ENCODE assay signal across 8 mouse cellular contexts in genomic region chr6:115601322-115601714, GRCm38 (mm10). TPM values are rescaled to one million over a fixed set of nuclear protein-coding genes. Genes with fewer than 3 reads are reported as not detected.
DNase-seq lines count a peak whose midpoint lies in the region; ATAC-seq and TF ChIP-seq lines count a peak whose summit lies in the region.

No protein-coding gene starts in this region.

- peaks cover 10% of the 10 kb centered on the region for H3K4me1 ChIP-seq in kidney, embryonic 16.5 days (ENCODE audit: insufficient read depth, low read length)
- peaks cover 9% of the 10 kb centered on the region for H3K4me1 ChIP-seq in embryonic facial prominence, embryonic 14.5 days (ENCODE audit: control insufficient read depth, insufficient read depth, low read length)
- H3K4me1 ChIP-seq in intestine, postnatal 0 days (replicated peaks; ENCODE audit: control insufficient read depth, insufficient read depth, low read length), result no peaks in the 10 kb centered on the region
- H3K4me1 ChIP-seq in neural tube, embryonic 11.5 days (ENCODE audit: control insufficient read depth, insufficient read depth, low read length), result peaks cover 3% of the 10 kb centered on the region

- peak overlapping the region; percentile 96 for H3K4me3 ChIP-seq in kidney, embryonic 16.5 days (ENCODE audit: low read length)
- H3K4me3 ChIP-seq in embryonic facial prominence, embryonic 14.5 days (ENCODE audit: low read depth, low read length), result peak overlapping the region; percentile 80
- peak overlapping the region; percentile 86 for H3K4me3 ChIP-seq in intestine, postnatal 0 days (ENCODE audit: low read depth, low read length)
- H3K4me3 ChIP-seq in neural tube, embryonic 11.5 days (ENCODE audit: low read depth, low read length), result peak overlapping the region; percentile 89; the same call in 1 of the 2 replicates

- intact Hi-C loops in left cerebral cortex, postnatal 14 days (cut with DNase I), result loop anchor here (5.0 kb wide), 1 partner anchor 201 kb away; no protein-coding TSS in a partner anchor

- H3K27ac ChIP-seq in kidney, embryonic 16.5 days (ENCODE audit: low read length), result no peak overlapping the region
- H3K27ac ChIP-seq in embryonic facial prominence, embryonic 14.5 days (replicated peaks; ENCODE audit: low read depth, low read length), result no peak overlapping the region
- H3K27ac ChIP-seq in intestine, postnatal 0 days (ENCODE audit: low read depth, low read length), result no peak overlapping the region
- H3K27ac ChIP-seq in neural tube, embryonic 11.5 days (ENCODE audit: low read depth, low read length), result no peak overlapping the region

- ATAC-seq in kidney, embryonic 16.5 days (ENCODE audit: low FRiP score, low TSS enrichment), result no peak
- ATAC-seq in embryonic facial prominence, embryonic 14.5 days (ENCODE audit: low read depth), result no peak
- no peak for ATAC-seq in intestine, postnatal 0 days
- ATAC-seq in neural tube, embryonic 11.5 days (ENCODE audit: insufficient read depth, low FRiP score, low TSS enrichment), result peak; percentile 2; the same call in 1 of the 2 replicates

- peak; percentile 43; the same call in 1 of the 2 replicates for TF ChIP-seq CTCF in intestine, postnatal 0 days (IDR thresholded peaks at IDR 0.05; ENCODE audit: low read depth)

- 65% methylated on average over 4 of the region's 4 CpGs for WGBS in kidney, embryonic 16.5 days
- WGBS in embryonic facial prominence, embryonic 14.5 days, result 73% methylated on average over 4 of the region's 4 CpGs
- 64% methylated on average over 4 of the region's 4 CpGs for WGBS in intestine, postnatal 0 days
- 64% methylated on average over 4 of the region's 4 CpGs for WGBS in neural tube, embryonic 11.5 days

- H3K4me2 ChIP-seq in kidney, embryonic 16.5 days (replicated peaks; ENCODE audit: low read depth, low read length), result peak overlapping the region; percentile 37
- H3K4me2 ChIP-seq in embryonic facial prominence, embryonic 14.5 days (ENCODE audit: low read depth, low read length), result peak overlapping the region; percentile 54
- peak overlapping the region; percentile 67 for H3K4me2 ChIP-seq in intestine, postnatal 0 days (replicated peaks; ENCODE audit: low read depth)
- H3K4me2 ChIP-seq in neural tube, embryonic 11.5 days (ENCODE audit: low read depth), result peak overlapping the region; percentile 65

- no peaks in the 10 kb centered on the region for H3K9me3 ChIP-seq in kidney, embryonic 16.5 days (ENCODE audit: low read length)
- H3K9me3 ChIP-seq in embryonic facial prominence, embryonic 14.5 days (ENCODE audit: control insufficient read depth, low read length), result no peaks in the 10 kb centered on the region
- H3K9me3 ChIP-seq in intestine, postnatal 0 days (ENCODE audit: control insufficient read depth), result no peaks in the 10 kb centered on the region
- no peaks in the 10 kb centered on the region for H3K9me3 ChIP-seq in neural tube, embryonic 11.5 days (ENCODE audit: control insufficient read depth, low read length)

- no peaks in the 10 kb centered on the region for H3K36me3 ChIP-seq in kidney, embryonic 16.5 days (ENCODE audit: insufficient read depth, low read length)
- H3K36me3 ChIP-seq in embryonic facial prominence, embryonic 14.5 days (ENCODE audit: control insufficient read depth, insufficient read depth, low read length), result no peaks in the 10 kb centered on the region
- 0 out of 2 replicates have a peak, but pooled peaks cover 5% of the 10 kb centered on the region for H3K36me3 ChIP-seq in intestine, postnatal 0 days (ENCODE audit: control insufficient read depth, insufficient read depth)
- H3K36me3 ChIP-seq in neural tube, embryonic 11.5 days (ENCODE audit: control insufficient read depth, insufficient read depth, low read length), result no peaks in the 10 kb centered on the region

- DNase-seq in kidney, postnatal 4 days, result no peak
- DNase-seq in embryonic facial prominence, embryonic 14.5 days (ENCODE audit: low spot score), result no peak
- DNase-seq in neural tube, embryonic 11.5 days (ENCODE audit: low spot score), result no peak
- DNase-seq in T-cell, adult 2 months (ENCODE audit: low spot score), result no peak
- no peak for DNase-seq in urinary bladder, postnatal 14 days (ENCODE audit: low spot score)
- no peak for DNase-seq in left cerebral cortex, postnatal 14 days (ENCODE audit: low spot score in 2 of 2)

- H3K27me3 ChIP-seq in kidney, embryonic 16.5 days (ENCODE audit: insufficient read depth, low read length), result no peaks in the 10 kb centered on the region
- H3K27me3 ChIP-seq in embryonic facial prominence, embryonic 14.5 days (replicated peaks; ENCODE audit: control insufficient read depth, insufficient read depth, low read length), result no peaks in the 10 kb centered on the region
- no peaks in the 10 kb centered on the region for H3K27me3 ChIP-seq in intestine, postnatal 0 days (replicated peaks; ENCODE audit: control insufficient read depth, insufficient read depth, low read length)
- H3K27me3 ChIP-seq in neural tube, embryonic 11.5 days (ENCODE audit: control insufficient read depth, insufficient read depth, low read length), result no peaks in the 10 kb centered on the region

- H3K9ac ChIP-seq in kidney, embryonic 16.5 days (replicated peaks; ENCODE audit: low read length), result no peak overlapping the region
- no peak overlapping the region for H3K9ac ChIP-seq in embryonic facial prominence, embryonic 14.5 days (ENCODE audit: low read depth, low read length)
- no peak overlapping the region for H3K9ac ChIP-seq in intestine, postnatal 0 days (ENCODE audit: low read depth, low read length)
- no peak overlapping the region; the same call in 1 of the 2 replicates for H3K9ac ChIP-seq in neural tube, embryonic 11.5 days (ENCODE audit: low read length)

RNA-seq across cellular contexts. Expression of gene Mkrn2, which starts 0.4 kb away (rescaled TPM):
- polyA plus RNA-seq in kidney, embryonic 16.5 days (2015; fragmentation: Nextera tagmentation; extraction: Ambion mirVana), result 33.8 and 35.0 TPM in 2 replicates
- 32.4 and 33.5 TPM in 2 replicates for polyA plus RNA-seq in embryonic facial prominence, embryonic 14.5 days (2014; fragmentation: Nextera tagmentation; extraction: Ambion mirVana)
- polyA plus RNA-seq in intestine, postnatal 0 days (2015; fragmentation: Nextera tagmentation; extraction: Ambion mirVana), result 13.4 and 14.5 TPM in 2 replicates
- 29.2 and 33.1 TPM in 2 replicates for polyA plus RNA-seq in neural tube, embryonic 11.5 days (2014; fragmentation: Nextera tagmentation; extraction: Ambion mirVana)
- total RNA-seq in left cerebral cortex, postnatal 14 days (2021), result 10 to 100 TPM; 35.5 to 42.0 TPM

RNA-seq across cellular contexts. Expression of gene Mkrn2os, which starts 8.9 kb away (rescaled TPM):
- polyA plus RNA-seq in kidney, embryonic 16.5 days (2015; fragmentation: Nextera tagmentation; extraction: Ambion mirVana), result 4.8 and 5.7 TPM in 2 replicates
- 0.78 and 0.92 TPM in 2 replicates for polyA plus RNA-seq in embryonic facial prominence, embryonic 14.5 days (2014; fragmentation: Nextera tagmentation; extraction: Ambion mirVana)
- 107 and 108 TPM in 2 replicates for polyA plus RNA-seq in intestine, postnatal 0 days (2015; fragmentation: Nextera tagmentation; extraction: Ambion mirVana)
- 0.12 TPM in 1 of 2 replicates, not detected in the other for polyA plus RNA-seq in neural tube, embryonic 11.5 days (2014; fragmentation: Nextera tagmentation; extraction: Ambion mirVana)
- total RNA-seq in left cerebral cortex, postnatal 14 days (2021), result not detected

RNA-seq across cellular contexts. Expression of gene Tsen2, which starts 56.9 kb away (rescaled TPM):
- 35.0 and 35.2 TPM in 2 replicates for polyA plus RNA-seq in kidney, embryonic 16.5 days (2015; fragmentation: Nextera tagmentation; extraction: Ambion mirVana)
- 24.4 and 31.4 TPM in 2 replicates for polyA plus RNA-seq in embryonic facial prominence, embryonic 14.5 days (2014; fragmentation: Nextera tagmentation; extraction: Ambion mirVana)
- polyA plus RNA-seq in intestine, postnatal 0 days (2015; fragmentation: Nextera tagmentation; extraction: Ambion mirVana), result 5.8 and 6.3 TPM in 2 replicates
- polyA plus RNA-seq in neural tube, embryonic 11.5 days (2014; fragmentation: Nextera tagmentation; extraction: Ambion mirVana), result 30.5 and 31.5 TPM in 2 replicates
- total RNA-seq in left cerebral cortex, postnatal 14 days (2021), result 10 to 100 TPM; 19.5 to 21.2 TPM

Comparison
In these comparisons a context has a peak if more than half of its experiments do, and no peak if none do; other contexts are left out.
1. RNA of gene Mkrn2os, which starts 8.9 kb away (polyA plus RNA-seq): 107 to 108 TPM in intestine, postnatal 0 days; 4.8 to 5.7 TPM in kidney, embryonic 16.5 days, 0.78 to 0.92 TPM in embryonic facial prominence, embryonic 14.5 days and 0.12 TPM in neural tube, embryonic 11.5 days; every median in the first group is over 10 times any median in the second.
2. Peak in every context shown above with its lines, with median percentiles within 50 percentile points of each other: H3K4me2 ChIP-seq and H3K4me3 ChIP-seq.